Mouse (Mus musculus): ENCODE data around the gene Cdip1.
"Not testable (repeated sequence)": the region's sequence is repeated elsewhere in the genome, so short reads cannot be mapped to it uniquely, and the experiment has no call there.

Gene Cdip1

GRCm38 (mm10) chr16:4789810-4790559 is at the start of gene Cdip1:
Gene Cdip1 (minus strand): TSS chr16:4790292.
- DNase-seq (ENCODE audit: low spot score in 2 of 2), result peak; percentile 92 to 93

GRCm38 (mm10) chr16:4839552-4839951 is 49.5 kb upstream of the Cdip1 start:
- DNase-seq (ENCODE audit: low spot score in 2 of 2), result no peak

- DNase-seq (ENCODE audit: low spot score in 2 of 2), result no peak
These were observed 47.5 kb upstream of the Cdip1 start for GRCm38 (mm10) chr16:4837631-4838030.

- no peak for DNase-seq (ENCODE audit: low spot score in 2 of 2)
These were observed 45.1 kb upstream of the Cdip1 start, which contains the start of gene 4930562C15Rik for GRCm38 (mm10) chr16:4835191-4835590. Gene 4930562C15Rik (plus strand): TSS chr16:4835416.

GRCm38 (mm10) chr16:4833858-4834257 is 43.8 kb upstream of the Cdip1 start:
- DNase-seq (ENCODE audit: low spot score in 2 of 2), result no peak

GRCm38 (mm10) chr16:4831650-4832419 is 41.7 kb upstream of the Cdip1 start:
- DNase-seq (ENCODE audit: low spot score in 2 of 2), result no peak

GRCm38 (mm10) chr16:4829271-4829900 is 39.3 kb upstream of the Cdip1 start:
- peak in 1 of 2 experiments; percentile 44 for DNase-seq (ENCODE audit: low spot score in 2 of 2)

GRCm38 (mm10) chr16:4827639-4828038 is 37.5 kb upstream of the Cdip1 start:
- DNase-seq (ENCODE audit: low spot score in 2 of 2), result peak in 1 of 2 experiments; percentile 16

GRCm38 (mm10) chr16:4824466-4824865 is 34.4 kb upstream of the Cdip1 start:
- not testable (repeated sequence) for DNase-seq (ENCODE audit: low spot score in 2 of 2)

- no peak for DNase-seq (ENCODE audit: low spot score in 2 of 2)
These were observed 28.3 kb upstream of the Cdip1 start for GRCm38 (mm10) chr16:4818349-4818748.

- no peak for DNase-seq (ENCODE audit: low spot score in 2 of 2)
These were observed 6.5 kb upstream of the Cdip1 start for GRCm38 (mm10) chr16:4796631-4797030.

GRCm38 (mm10) chr16:4791332-4791731 is 1.2 kb upstream of the Cdip1 start:
- DNase-seq (ENCODE audit: low spot score in 2 of 2), result no peak

- DNase-seq (ENCODE audit: low spot score in 2 of 2), result no peak
These were observed 752 bp downstream of the Cdip1 start for GRCm38 (mm10) chr16:4789311-4789768.

- DNase-seq (ENCODE audit: low spot score in 2 of 2), result no peak
These were observed 1.9 kb downstream of the Cdip1 start for GRCm38 (mm10) chr16:4788176-4788575.

GRCm38 (mm10) chr16:4785706-4786105 is 4.4 kb downstream of the Cdip1 start:
- no peak for DNase-seq (ENCODE audit: low spot score in 2 of 2)

- DNase-seq (ENCODE audit: low spot score in 2 of 2), result no peak
These were observed 7.6 kb downstream of the Cdip1 start for GRCm38 (mm10) chr16:4782515-4782914.

GRCm38 (mm10) chr16:4781524-4782196 is 8.4 kb downstream of the Cdip1 start:
- DNase-seq (ENCODE audit: low spot score in 2 of 2), result peak; percentile 51 to 68

- no peak for DNase-seq (ENCODE audit: low spot score in 2 of 2)
These were observed 11.2 kb downstream of the Cdip1 start for GRCm38 (mm10) chr16:4778940-4779339.

- no peak for DNase-seq (ENCODE audit: low spot score in 2 of 2)
These were observed 12.0 kb downstream of the Cdip1 start for GRCm38 (mm10) chr16:4777905-4778609.

GRCm38 (mm10) chr16:4777171-4777904 is 12.8 kb downstream of the Cdip1 start:
- no peak for DNase-seq (ENCODE audit: low spot score in 2 of 2)

Data from urinary bladder, postnatal 4 days (tissue).